Comparison of ENCODE assay signal across 8 mouse cellular contexts in genomic region chr1:44119201-44120073, GRCm38 (mm10). TPM values are rescaled to one million over a fixed set of nuclear protein-coding genes. Genes with fewer than 3 reads are reported as not detected.
A peak's percentile ranks its signal among the peaks of the same experiment; 100 is the strongest.
DNase-seq lines count a peak whose midpoint lies in the region; ATAC-seq and TF ChIP-seq lines count a peak whose summit lies in the region.

No protein-coding gene starts in this region.

- H3K27ac ChIP-seq in hindbrain, embryonic 10.5 days, result peak overlapping the region; percentile 94
- H3K27ac ChIP-seq in lung, postnatal 0 days (ENCODE audit: low read length), result peak overlapping the region; percentile 93

- H3K27me3 ChIP-seq in hindbrain, embryonic 10.5 days (ENCODE audit: insufficient read depth, poor library complexity, severe bottlenecking), result no peaks in the 10 kb centered on the region
- no peaks in the 10 kb centered on the region for H3K27me3 ChIP-seq in lung, postnatal 0 days (replicated peaks; ENCODE audit: insufficient read depth, low read length)

- peak; percentile 62 for DNase-seq in MEL-GATA-1-ER (ENCODE audit: extremely low read depth, low read depth)
- DNase-seq in cerebellum, adult 8-10 months, result peak; percentile 78
- DNase-seq in hindbrain, embryonic 10.5 days (ENCODE audit: low spot score), result peak; percentile 88
- DNase-seq in layer of hippocampus, postnatal 10 days (ENCODE audit: low spot score in 2 of 2), result peak; percentile 81 to 86
- DNase-seq in lung, postnatal 0 days (ENCODE audit: low spot score), result peak; percentile 95
- DNase-seq in ovary, postnatal 14 days (ENCODE audit: low spot score), result peak; percentile 70
- peak; percentile 65 to 71 for DNase-seq in thymus, postnatal 10 days (ENCODE audit: low spot score in 2 of 2)

- peaks cover 18% of the 10 kb centered on the region for H3K4me1 ChIP-seq in hindbrain, embryonic 10.5 days (replicated peaks)
- H3K4me1 ChIP-seq in lung, postnatal 0 days (ENCODE audit: insufficient read depth, low read depth, low read length), result peaks cover 5% of the 10 kb centered on the region; the same call in 1 of the 2 replicates

- no peaks in the 10 kb centered on the region for H3K9me3 ChIP-seq in hindbrain, embryonic 10.5 days
- no peaks in the 10 kb centered on the region for H3K9me3 ChIP-seq in lung, postnatal 0 days (ENCODE audit: low read length)

- peak overlapping the region; percentile 84 for H3K4me3 ChIP-seq in hindbrain, embryonic 10.5 days
- H3K4me3 ChIP-seq in lung, postnatal 0 days (ENCODE audit: low read depth, low read length), result peak overlapping the region; percentile 63

- TF ChIP-seq EP300 in lung, postnatal 0 days (IDR thresholded peaks at IDR 0.05), result no peak

- peak overlapping the region; percentile 62 for H3K9ac ChIP-seq in lung, postnatal 0 days (replicated peaks; ENCODE audit: low read depth)

- peak overlapping the region; percentile 77 for H3K4me2 ChIP-seq in lung, postnatal 0 days (replicated peaks; ENCODE audit: low read depth, low read length)

- peaks cover 40% of the 10 kb centered on the region for H3K36me3 ChIP-seq in hindbrain, embryonic 10.5 days
- no peaks in the 10 kb centered on the region for H3K36me3 ChIP-seq in lung, postnatal 0 days (ENCODE audit: insufficient read depth, low read length)

- TF ChIP-seq CTCF in lung, postnatal 0 days (IDR thresholded peaks at IDR 0.05), result peak; percentile 78

- ATAC-seq in frontal cortex, adult (ENCODE audit: low TSS enrichment), result peak; percentile 82
- peak; percentile 88 for ATAC-seq in lung, postnatal 0 days

- WGBS in hindbrain, embryonic 10.5 days, result 0% methylated on average over 43 of the region's 43 CpGs
- WGBS in lung, postnatal 0 days, result under 1% methylated on average over 31 of the region's 43 CpGs

RNA-seq across cellular contexts. Expression of gene Bivm, which starts 0.7 kb away (rescaled TPM):
- 19.9 and 21.2 TPM in 2 replicates for polyA plus RNA-seq in hindbrain, embryonic 10.5 days (2016; fragmentation: Nextera tagmentation; extraction: Ambion mirVana)
- total RNA-seq in layer of hippocampus, postnatal 10 days (2021), result 10 to 100 TPM; 37.3 to 41.6 TPM
- 8.5 and 8.6 TPM in 2 replicates for polyA plus RNA-seq in lung, postnatal 0 days (2015; fragmentation: Nextera tagmentation; extraction: Ambion mirVana)

RNA-seq across cellular contexts. Expression of gene Kdelc1, which starts 0.8 kb away (rescaled TPM):
- polyA plus RNA-seq in hindbrain, embryonic 10.5 days (2016; fragmentation: Nextera tagmentation; extraction: Ambion mirVana), result 47.9 and 59.4 TPM in 2 replicates
- total RNA-seq in layer of hippocampus, postnatal 10 days (2021), result 10 to 100 TPM; 11.6 to 13.1 TPM
- polyA plus RNA-seq in lung, postnatal 0 days (2015; fragmentation: Nextera tagmentation; extraction: Ambion mirVana), result 26.5 and 29.0 TPM in 2 replicates

RNA-seq across cellular contexts. Expression of gene Tex30, which starts 17.2 kb away (rescaled TPM):
- polyA plus RNA-seq in hindbrain, embryonic 10.5 days (2016; fragmentation: Nextera tagmentation; extraction: Ambion mirVana), result 94.6 and 112 TPM in 2 replicates
- total RNA-seq in layer of hippocampus, postnatal 10 days (2021), result 10 to 100 TPM in 1 of 2 experiments, 1 to 10 TPM in 1; 6.8 to 13.1 TPM
- 33.5 and 36.0 TPM in 2 replicates for polyA plus RNA-seq in lung, postnatal 0 days (2015; fragmentation: Nextera tagmentation; extraction: Ambion mirVana)

RNA-seq across cellular contexts. Expression of gene Ercc5, which starts 28.1 kb away (rescaled TPM):
- polyA plus RNA-seq in hindbrain, embryonic 10.5 days (2016; fragmentation: Nextera tagmentation; extraction: Ambion mirVana), result 26.2 and 27.9 TPM in 2 replicates
- total RNA-seq in layer of hippocampus, postnatal 10 days (2021), result 10 to 100 TPM; 22.2 to 25.3 TPM
- 15.1 and 16.7 TPM in 2 replicates for polyA plus RNA-seq in lung, postnatal 0 days (2015; fragmentation: Nextera tagmentation; extraction: Ambion mirVana)

RNA-seq across cellular contexts. Expression of gene Gm8251, which starts 57.7 kb away (rescaled TPM):
- 0.07 and 0.09 TPM in 2 replicates for polyA plus RNA-seq in hindbrain, embryonic 10.5 days (2016; fragmentation: Nextera tagmentation; extraction: Ambion mirVana)
- total RNA-seq in layer of hippocampus, postnatal 10 days (2021), result not detected
- 0.04 TPM in 1 of 2 replicates, not detected in the other for polyA plus RNA-seq in lung, postnatal 0 days (2015; fragmentation: Nextera tagmentation; extraction: Ambion mirVana)

Comparison
In these comparisons a context has a peak if more than half of its experiments do, and no peak if none do; other contexts are left out.
1. Peak in every context shown above with its lines: DNase-seq, ATAC-seq, H3K4me3 ChIP-seq and H3K27ac ChIP-seq.